In the genomic region with DNA sequence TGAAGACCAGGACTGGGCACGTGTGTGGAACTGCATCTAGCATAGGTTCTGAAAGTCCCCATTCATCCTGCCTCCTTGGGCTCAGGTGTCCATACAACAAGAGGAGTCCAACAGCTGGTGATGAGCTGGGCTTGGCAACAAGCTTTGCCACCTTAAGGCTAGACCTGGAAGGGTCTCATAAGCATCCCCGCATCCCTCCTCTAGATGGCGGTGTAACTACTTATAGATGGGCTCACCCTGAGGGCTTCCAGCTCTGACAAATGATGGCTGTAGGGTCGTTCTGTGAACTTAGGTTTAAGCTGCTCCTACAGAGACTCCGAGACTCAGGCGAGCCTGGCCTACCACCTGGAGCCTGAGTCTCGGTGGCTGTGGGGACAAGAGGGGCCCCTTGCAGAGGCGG, we compare ENCODE assay signal across 7 mouse cellular contexts. TPM values are rescaled to one million over a fixed set of nuclear protein-coding genes. Genes with fewer than 3 reads are reported as not detected.
DNase-seq lines count a peak whose midpoint lies in the region; ATAC-seq and TF ChIP-seq lines count a peak whose summit lies in the region.

No protein-coding gene starts in this region.

- no peak overlapping the region for H3K4me2 ChIP-seq in intestine, postnatal 0 days (replicated peaks; ENCODE audit: low read depth)
- H3K4me2 ChIP-seq in intestine, embryonic 15.5 days (replicated peaks): no peak overlapping the region
- H3K4me2 ChIP-seq in liver, postnatal 0 days (ENCODE audit: low read depth, low read length): no peak overlapping the region

- no peak for TF ChIP-seq EP300 in liver, postnatal 0 days (IDR thresholded peaks at IDR 0.05; ENCODE audit: low read depth)

- 31% methylated on average over 8 of the region's 8 CpGs for WGBS in intestine, postnatal 0 days
- 37% methylated on average over 8 of the region's 8 CpGs for WGBS in intestine, embryonic 15.5 days
- 48% methylated on average over 8 of the region's 8 CpGs for WGBS in liver, postnatal 0 days (ENCODE audit: insufficient replicate concordance)

- 0 out of 2 replicates have a peak, but pooled peaks cover 2% of the 10 kb centered on the region for H3K4me1 ChIP-seq in intestine, postnatal 0 days (replicated peaks; ENCODE audit: control insufficient read depth, insufficient read depth, low read length)
- H3K4me1 ChIP-seq in intestine, embryonic 15.5 days (replicated peaks): no peaks in the 10 kb centered on the region
- H3K4me1 ChIP-seq in liver, postnatal 0 days (ENCODE audit: insufficient read depth): peaks cover 12% of the 10 kb centered on the region

- in situ Hi-C loops in Patski (cut with MboI; ENCODE audit: low pct_unique_long_range_greater_than_20kb): no loop called here

- no peak overlapping the region for H3K4me3 ChIP-seq in intestine, postnatal 0 days (ENCODE audit: low read depth, low read length)
- no peak overlapping the region for H3K4me3 ChIP-seq in intestine, embryonic 15.5 days (replicated peaks)
- H3K4me3 ChIP-seq in liver, postnatal 0 days (ENCODE audit: low read depth, low read length): no peak overlapping the region

- POLR2A ChIA-PET in Patski (lab: Charles Lee): interaction anchor here (0.6 to 1.6 kb wide), 4 partner anchors 14 to 132 kb away, joined by 3 to 5 read pairs (median 3); no protein-coding TSS in a partner anchor

- peak; percentile 54 to 62 for DNase-seq in B cell, adult 2 months
- peak; percentile 68 for DNase-seq in Patski (ENCODE audit: low read depth, low spot score)
- no peak for DNase-seq in liver, postnatal 0 days
- peak; percentile 76 for DNase-seq in thymus, postnatal 14 days
- no peak for DNase-seq in ovary, postnatal 10 days (ENCODE audit: low spot score)

- no peak overlapping the region for H3K9ac ChIP-seq in intestine, postnatal 0 days (ENCODE audit: low read depth, low read length)
- H3K9ac ChIP-seq in intestine, embryonic 15.5 days: no peak overlapping the region
- no peak overlapping the region for H3K9ac ChIP-seq in liver, postnatal 0 days (replicated peaks)

- no peaks in the 10 kb centered on the region for H3K36me3 ChIP-seq in intestine, postnatal 0 days (ENCODE audit: control insufficient read depth, insufficient read depth)
- H3K36me3 ChIP-seq in intestine, embryonic 15.5 days: no peaks in the 10 kb centered on the region
- no peaks in the 10 kb centered on the region for H3K36me3 ChIP-seq in liver, postnatal 0 days (replicated peaks; ENCODE audit: insufficient read depth, low read length)

- no peaks in the 10 kb centered on the region for H3K27me3 ChIP-seq in intestine, postnatal 0 days (replicated peaks; ENCODE audit: control insufficient read depth, insufficient read depth, low read length)
- no peaks in the 10 kb centered on the region for H3K27me3 ChIP-seq in intestine, embryonic 15.5 days (replicated peaks)
- peaks cover 2% of the 10 kb centered on the region for H3K27me3 ChIP-seq in Patski
- H3K27me3 ChIP-seq in liver, postnatal 0 days (ENCODE audit: insufficient read depth, low read length): no peaks in the 10 kb centered on the region

- no peak overlapping the region for H3K27ac ChIP-seq in intestine, postnatal 0 days (ENCODE audit: low read depth, low read length)
- no peak overlapping the region for H3K27ac ChIP-seq in intestine, embryonic 15.5 days
- no peak overlapping the region for H3K27ac ChIP-seq in liver, postnatal 0 days (ENCODE audit: low read depth)

- no peaks in the 10 kb centered on the region for H3K9me3 ChIP-seq in intestine, postnatal 0 days (ENCODE audit: control insufficient read depth)
- H3K9me3 ChIP-seq in intestine, embryonic 15.5 days: no peaks in the 10 kb centered on the region
- H3K9me3 ChIP-seq in liver, postnatal 0 days (ENCODE audit: low read length): no peaks in the 10 kb centered on the region

- CTCF ChIA-PET in Patski (lab: Charles Lee): interaction anchor here (0.9 to 24.0 kb wide), 25 partner anchors 17 to 377 kb away, joined by 3 to 786 read pairs (median 8); no protein-coding TSS in a partner anchor

- peak; percentile 48 for TF ChIP-seq CTCF in intestine, postnatal 0 days (IDR thresholded peaks at IDR 0.05; ENCODE audit: low read depth)
- TF ChIP-seq CTCF in Patski (IDR thresholded peaks at IDR 0.05): no peak
- peak; percentile 45 for TF ChIP-seq CTCF in liver, postnatal 0 days (IDR thresholded peaks at IDR 0.05; ENCODE audit: low read depth)

- ATAC-seq in intestine, postnatal 0 days: no peak
- ATAC-seq in intestine, embryonic 15.5 days: no peak
- peak; percentile 52 for ATAC-seq in Patski
- no peak for ATAC-seq in liver, postnatal 0 days

RNA-seq across cellular contexts. Expression of a gene that starts 3.0 kb away (rescaled TPM):
- 1.2 TPM in 2 replicates for polyA plus RNA-seq in intestine, postnatal 0 days (2015; fragmentation: Nextera tagmentation; extraction: Ambion mirVana)
- polyA plus RNA-seq in intestine, embryonic 15.5 days (2015; fragmentation: Nextera tagmentation; extraction: Ambion mirVana): 1.3 and 1.7 TPM in 2 replicates
- 3.9 TPM for polyA plus RNA-seq in Patski (2021)
- 0.60 and 0.65 TPM in 2 replicates for polyA plus RNA-seq in liver, postnatal 0 days (2015; fragmentation: Nextera tagmentation; extraction: Ambion mirVana)

Comparison
In these comparisons a context has a peak if more than half of its experiments do, and no peak if none do; other contexts are left out.
1. DNase-seq: peak in B cell, adult 2 months (2 of 2), Patski (single experiment) and thymus, postnatal 14 days (single experiment); none in liver, postnatal 0 days (single experiment) and ovary, postnatal 10 days (single experiment).